Mouse (Mus musculus) embryo, embryonic 11 days (tissue): ENCODE data around the gene Speer2.

ENCODE experiments used
- DNase-seq: peaks from one replicate; pipeline ENCODE4 v3.0.0-alpha.2; 2015

Speer2 gene

DNA sequence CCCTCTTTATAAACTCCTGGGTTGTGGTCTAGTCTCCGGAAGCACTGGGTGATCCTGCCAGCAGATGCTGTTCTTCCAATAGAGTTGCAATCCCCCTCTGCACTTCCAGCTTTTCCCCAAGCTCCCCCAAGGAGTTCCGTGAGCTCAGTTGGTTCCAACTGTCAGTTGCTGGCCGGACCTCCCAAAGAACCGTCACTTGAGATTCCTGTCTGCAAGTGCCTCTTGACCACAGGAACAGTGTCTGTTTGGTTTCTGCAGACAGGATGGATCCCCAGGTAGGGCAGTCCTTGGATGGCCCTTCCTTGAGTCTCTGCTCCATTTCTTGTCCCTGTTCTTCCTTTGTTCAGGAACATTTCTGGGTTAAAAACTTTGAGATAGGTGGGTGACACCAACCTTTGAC lies at the start of gene Speer2:
TSS of gene Speer2 (minus strand) at position 101 of the 400 bp plus-strand sequence.
- no peak for DNase-seq

DNA sequence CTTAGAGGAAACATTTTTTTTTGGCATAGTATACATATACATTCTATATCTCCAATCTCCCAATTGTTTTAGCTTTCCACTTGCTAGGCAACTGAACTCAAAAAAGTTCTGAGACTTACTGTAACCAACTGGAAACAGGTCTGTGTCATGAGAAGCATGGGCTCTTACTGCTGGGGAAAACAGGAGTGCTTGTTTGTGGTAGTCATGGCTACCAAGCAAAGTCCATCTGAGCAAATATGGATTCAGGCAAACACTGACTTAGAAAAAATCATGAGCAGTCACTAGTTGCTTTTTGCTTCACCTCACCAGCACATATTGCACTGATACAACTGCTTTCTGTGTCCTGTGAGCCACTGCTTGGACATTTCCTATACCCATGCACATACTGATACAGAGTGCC lies 40.8 kb upstream of the Speer2 start:
- DNase-seq = no peak

DNA sequence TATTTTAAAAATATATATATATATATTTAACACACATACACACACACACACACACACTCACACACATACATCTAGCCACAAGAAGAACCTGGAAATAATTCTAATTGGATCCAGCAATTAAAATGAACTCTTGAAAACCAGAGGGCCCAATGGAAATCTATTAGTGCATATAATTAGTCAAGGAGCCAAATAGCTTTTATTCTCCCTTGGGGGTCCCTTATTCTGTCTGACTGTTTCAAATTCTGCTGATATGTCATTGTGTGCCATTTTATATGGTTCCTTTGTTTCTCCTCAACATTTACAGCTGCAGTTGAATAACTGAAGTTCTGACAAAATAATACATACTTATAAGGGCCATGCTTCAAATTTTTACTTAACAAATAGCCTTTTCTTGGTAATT lies 17.2 kb upstream of the Speer2 start:
- no peak for DNase-seq

DNA sequence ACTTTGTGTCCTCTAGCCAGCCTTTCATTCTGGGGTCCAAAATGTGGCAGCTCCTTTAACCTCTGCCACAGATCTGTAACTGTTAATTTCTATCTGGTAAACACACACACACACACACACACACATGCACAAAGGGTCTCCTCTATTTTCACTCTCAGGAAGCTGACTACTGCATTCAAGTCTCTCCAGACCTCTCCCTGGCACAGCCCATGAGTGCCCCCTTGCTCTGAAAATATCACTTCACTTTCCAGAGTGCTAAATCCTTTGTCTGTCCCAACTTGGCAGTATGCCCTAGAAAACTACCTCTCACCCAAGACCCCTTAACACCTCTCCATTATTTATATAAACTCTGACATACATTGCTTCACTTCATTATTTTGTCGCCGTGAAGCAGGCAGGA lies 26.9 kb downstream of the Speer2 start:
- peak; percentile 1 for DNase-seq

DNA sequence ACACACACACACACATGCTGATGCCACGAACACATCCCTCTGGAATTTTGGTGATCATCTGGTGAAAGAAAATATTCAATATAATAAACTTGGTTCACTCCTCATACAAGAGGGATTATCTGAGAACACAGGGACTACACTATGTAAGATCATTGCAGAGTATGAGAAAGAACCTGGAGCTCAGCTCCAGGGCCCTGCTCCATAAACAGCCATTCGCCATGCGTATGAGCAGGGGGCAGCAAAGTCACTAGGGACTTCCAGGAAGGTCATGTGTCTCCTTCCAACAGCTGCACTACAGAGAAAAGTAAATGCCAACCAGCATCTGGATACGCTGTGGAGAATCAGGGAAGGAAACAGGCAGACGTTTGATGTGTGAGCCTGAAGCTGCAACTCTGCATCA lies 49.9 kb downstream of the Speer2 start:
- DNase-seq = peak; percentile 18
